Mouse (Mus musculus) embryonic stem cell, embryonic (primary cell): ENCODE measurements around the gene Camk1g.

Experiments used
- CTCF ChIA-PET, 4 experiments: fragments of 300-600 bp in 2 of 4; fragments of 350-600 bp in 2 of 4; sonication (Branson Sonifier 250); formaldehyde crosslinking; loops; one replicate each; lab custom pipeline; 2022; ENCODE audit warnings: inconsistent platforms in 2 of 4; lab: Charles Lee
- POLR2A ChIA-PET, 4 experiments: fragments of 300-600 bp in 2 of 4; fragments of 350-600 bp in 2 of 4; sonication (Branson Sonifier 250); formaldehyde crosslinking; loops; one replicate each; lab custom pipeline; 2022; ENCODE audit warnings: antibody characterized with exemption in 4 of 4, inconsistent platforms in 1 of 4; lab: Charles Lee

The Camk1g gene

GRCm38 (mm10) chr1:193301216-193302092, 68.6 kb downstream of the Camk1g start:
- ChIA-PET CTCF (interaction anchor here in 2 of 4 experiments (0.6 to 1.8 kb wide), 5 partner anchors 23 to 1460 kb away, joined by 3 to 7 read pairs (median 5); no protein-coding TSS in a partner anchor), POLR2A (interaction anchor here in 2 of 4 experiments (0.9 to 1.6 kb wide), 4 partner anchors 9 to 29 kb away, joined by 3 to 5 read pairs (median 4); partner anchors contain the start of gene G0s2 (in 1 of the 2))

- ChIA-PET CTCF (interaction anchor here in 3 of 4 experiments (0.6 to 0.7 kb wide), 4 partner anchors 24 to 1734 kb away, joined by 3 to 5 read pairs (median 3); no protein-coding TSS in a partner anchor), POLR2A (interaction anchor here in 3 of 4 experiments (0.6 to 0.9 kb wide), 5 partner anchors 25 to 554 kb away, joined by 3 to 13 read pairs (median 4); no protein-coding TSS in a partner anchor)
Observed at GRCm38 (mm10) chr1:193299995-193300394, 70.1 kb downstream of the Camk1g start.

- CTCF ChIA-PET = no interaction called here
- POLR2A ChIA-PET = no interaction called here
Observed at GRCm38 (mm10) chr1:193298141-193298765, 71.8 kb downstream of the Camk1g start.
